Mouse (Mus musculus) forebrain, embryonic 13.5 days (tissue): ENCODE data around the gene Gprc5c. TPM values are rescaled to one million over a fixed set of nuclear protein-coding genes. Genes with fewer than 3 reads are reported as not detected.
"Not testable (repeated sequence)": the region's sequence is repeated elsewhere in the genome, so short reads cannot be mapped to it uniquely, and the experiment has no call there.

Source experiments
- ATAC-seq: fragments of 200-750 bp; cut with Nextera tagmentation; 2 replicates; pipeline ENCODE4 v1.8.0; 2017
- H3K27ac ChIP-seq: fragments of 300-500 bp; sonication (generic); 2 replicates; pipeline ENCODE4 v1.5.1; 2015; ENCODE audit warnings: inconsistent platforms, mild to moderate bottlenecking, moderate library complexity
- H3K27me3 ChIP-seq: fragments of 300-500 bp; sonication (generic); 2 replicates; pipeline ENCODE4 v1.6.1; 2015; ENCODE audit warnings: mild to moderate bottlenecking, inconsistent platforms
- H3K36me3 ChIP-seq: fragments of 300-500 bp; sonication (generic); 2 replicates; pipeline ENCODE4 v1.6.1; 2015; ENCODE audit warnings: mild to moderate bottlenecking, inconsistent platforms; ENCODE audit not compliant: poor library complexity, severe bottlenecking
- H3K4me1 ChIP-seq: fragments of 300-500 bp; sonication (generic); 2 replicates; pipeline ENCODE4 v1.6.1; 2015; ENCODE audit warnings: inconsistent platforms
- H3K4me2 ChIP-seq: fragments of 300-500 bp; sonication (generic); 2 replicates; pipeline ENCODE4 v1.6.1; 2015; ENCODE audit warnings: inconsistent platforms, mild to moderate bottlenecking, moderate library complexity
- H3K4me3 ChIP-seq: fragments of 300-500 bp; sonication (generic); 2 replicates; pipeline ENCODE4 v1.5.1; 2015; ENCODE audit warnings: mild to moderate bottlenecking, inconsistent platforms
- H3K9ac ChIP-seq: fragments of 300-500 bp; sonication (generic); 2 replicates; pipeline ENCODE4 v1.6.1; 2015; ENCODE audit warnings: mild to moderate bottlenecking, inconsistent platforms
- H3K9me3 ChIP-seq: fragments of 300-500 bp; sonication (generic); replicated peaks from 2 replicates; pipeline ENCODE4 v1.6.1; 2016; ENCODE audit warnings: inconsistent platforms
- WGBS: fragments of 180-500 bp; shearing (Covaris S2); methylation state at CpG from one replicate; pipeline ENCODE4 v1.1.7; 2015; 5-methylcytosine and 5-hydroxymethylcytosine counted together
- polyA plus RNA-seq: library from polyadenylated mRNA; unstranded; fragments of >200 nt; fragmentation: Nextera tagmentation; extraction: Ambion mirVana; gene quantifications from 2 replicates; pipeline ENCODE4 v1.2.1, GENCODE M21; 2015

Gene Gprc5c
- polyA plus RNA-seq, 1 experiment from 2014 or later = 4.6 TPM

GRCm38 (mm10) chr11:114896085-114896484, 45.1 kb downstream of the Gprc5c start:
- no peak for ATAC-seq
- Histone ChIP-seq H3K9ac (no peak overlapping the region), H3K9me3 (no peaks in the 10 kb centered on the region), H3K36me3 (no peaks in the 10 kb centered on the region), H3K27me3 (no peaks in the 10 kb centered on the region), H3K27ac (no peak overlapping the region), H3K4me1 (no peaks in the 10 kb centered on the region), H3K4me2 (no peak overlapping the region), H3K4me3 (no peak overlapping the region)
- WGBS = 86% methylated on average over 3 of the region's 3 CpGs

GRCm38 (mm10) chr11:114898026-114898425, 47.1 kb downstream of the Gprc5c start:
- no peak overlapping the region for H3K9ac ChIP-seq
- H3K27ac ChIP-seq = no peak overlapping the region
- H3K4me1 ChIP-seq = no peaks in the 10 kb centered on the region
- WGBS = 47% methylated on average over 1 of the region's 1 CpGs
- H3K4me2 ChIP-seq = no peak overlapping the region
- ATAC-seq = no peak
- H3K27me3 ChIP-seq = no peaks in the 10 kb centered on the region
- no peaks in the 10 kb centered on the region for H3K9me3 ChIP-seq
- no peak overlapping the region for H3K4me3 ChIP-seq
- no peaks in the 10 kb centered on the region for H3K36me3 ChIP-seq

GRCm38 (mm10) chr11:114903224-114903623, 52.3 kb downstream of the Gprc5c start:
- H3K4me2 ChIP-seq = no peak overlapping the region
- H3K36me3 ChIP-seq = no peaks in the 10 kb centered on the region
- H3K9me3 ChIP-seq = no peaks in the 10 kb centered on the region
- no peaks in the 10 kb centered on the region for H3K27me3 ChIP-seq
- no peak overlapping the region for H3K9ac ChIP-seq
- H3K4me1 ChIP-seq = no peaks in the 10 kb centered on the region
- 94% methylated on average over 4 of the region's 4 CpGs for WGBS
- H3K4me3 ChIP-seq = no peak overlapping the region
- ATAC-seq = no peak
- H3K27ac ChIP-seq = no peak overlapping the region

- Histone ChIP-seq H3K36me3 (no peaks in the 10 kb centered on the region), H3K27ac (no peak overlapping the region), H3K9ac (no peak overlapping the region), H3K4me2 (no peak overlapping the region), H3K9me3 (no peaks in the 10 kb centered on the region), H3K4me1 (no peaks in the 10 kb centered on the region), H3K4me3 (no peak overlapping the region), H3K27me3 (no peaks in the 10 kb centered on the region)
- WGBS = 88% methylated on average over 4 of the region's 4 CpGs
- ATAC-seq = no peak
Observed at GRCm38 (mm10) chr11:114907567-114907966, 56.6 kb downstream of the Gprc5c start.

- Histone ChIP-seq H3K36me3 (no peaks in the 10 kb centered on the region), H3K4me1 (no peaks in the 10 kb centered on the region), H3K27ac (no peak overlapping the region), H3K9ac (no peak overlapping the region), H3K9me3 (no peaks in the 10 kb centered on the region), H3K27me3 (no peaks in the 10 kb centered on the region), H3K4me2 (no peak overlapping the region), H3K4me3 (no peak overlapping the region)
- no peak for ATAC-seq
- 64% methylated on average over 4 of the region's 4 CpGs for WGBS
Observed at GRCm38 (mm10) chr11:114908086-114908485, 57.1 kb downstream of the Gprc5c start.

GRCm38 (mm10) chr11:114909538-114909937, 58.6 kb downstream of the Gprc5c start:
- H3K9me3 ChIP-seq, H3K4me1 ChIP-seq, H3K9ac ChIP-seq, ATAC-seq, H3K4me2 ChIP-seq, H3K27me3 ChIP-seq, H3K36me3 ChIP-seq, H3K4me3 ChIP-seq, H3K27ac ChIP-seq: not testable (repeated sequence)
- WGBS = 29% methylated on average over 3 of the region's 3 CpGs

GRCm38 (mm10) chr11:114912847-114913246, 61.9 kb downstream of the Gprc5c start:
- 19% methylated on average over 9 of the region's 9 CpGs for WGBS
- no peak overlapping the region for H3K4me3 ChIP-seq
- H3K4me1 ChIP-seq = no peaks in the 10 kb centered on the region
- no peaks in the 10 kb centered on the region for H3K36me3 ChIP-seq
- H3K9ac ChIP-seq = no peak overlapping the region
- 0 out of 2 replicates have a peak, but pooled peaks cover 3% of the 10 kb centered on the region for H3K27me3 ChIP-seq
- no peak overlapping the region for H3K4me2 ChIP-seq
- H3K27ac ChIP-seq = no peak overlapping the region
- no peaks in the 10 kb centered on the region for H3K9me3 ChIP-seq
- peak; percentile 63 for ATAC-seq

- Histone ChIP-seq H3K4me2 (no peak overlapping the region), H3K4me3 (no peak overlapping the region), H3K27ac (no peak overlapping the region), H3K27me3 (0 out of 2 replicates have a peak, but pooled peaks cover 3% of the 10 kb centered on the region), H3K36me3 (no peaks in the 10 kb centered on the region), H3K9me3 (no peaks in the 10 kb centered on the region; the same call in 1 of the 2 replicates), H3K4me1 (no peaks in the 10 kb centered on the region), H3K9ac (no peak overlapping the region)
- no peak for ATAC-seq
- WGBS = 70% methylated on average over 7 of the region's 7 CpGs
Observed at GRCm38 (mm10) chr11:114914978-114915377, 64.0 kb downstream of the Gprc5c start.

GRCm38 (mm10) chr11:114917120-114917519, 66.2 kb downstream of the Gprc5c start:
- Histone ChIP-seq H3K4me3 (no peak overlapping the region), H3K4me2 (no peak overlapping the region), H3K9ac (no peak overlapping the region), H3K27ac (no peak overlapping the region), H3K27me3 (0 out of 2 replicates have a peak, but pooled peaks cover 3% of the 10 kb centered on the region), H3K36me3 (no peaks in the 10 kb centered on the region), H3K4me1 (no peaks in the 10 kb centered on the region), H3K9me3 (no peaks in the 10 kb centered on the region; the same call in 1 of the 2 replicates)
- ATAC-seq = no peak
- WGBS = 90% methylated on average over 6 of the region's 6 CpGs

Other genes starting within 250 kb of the Gprc5c start
- 911 and 1,077 TPM in 2 replicates for gene Rpl38, start 182.6 kb upstream of the Gprc5c start, polyA plus RNA-seq
- 21.6 and 22.3 TPM in 2 replicates for gene Ttyh2, start 175.7 kb upstream of the Gprc5c start, polyA plus RNA-seq
- 1.8 and 3.7 TPM in 2 replicates for gene Dnaic2, start 123.7 kb upstream of the Gprc5c start, polyA plus RNA-seq
- gene Kif19a, start 85.8 kb upstream of the Gprc5c start, polyA plus RNA-seq = 0.36 and 1.3 TPM in 2 replicates
- gene Btbd17, start 55.2 kb upstream of the Gprc5c start, polyA plus RNA-seq = 25.8 and 27.1 TPM in 2 replicates
- not detected in 2 replicates for gene Gpr142, start 52.2 kb upstream of the Gprc5c start, polyA plus RNA-seq
- 0.49 TPM in 2 replicates for gene Cd300a, start 38.9 kb downstream of the Gprc5c start, polyA plus RNA-seq
- 0.08 TPM in 1 of 2 replicates, not detected in the other for gene Cd300lb, start 83.2 kb downstream of the Gprc5c start, polyA plus RNA-seq
- gene Cd300c, start 118.0 kb downstream of the Gprc5c start, polyA plus RNA-seq = not detected in 2 replicates
- gene Cd300ld, start 138.8 kb downstream of the Gprc5c start, polyA plus RNA-seq = not detected in 2 replicates
- 0.49 and 0.73 TPM in 2 replicates for gene Cd300c2, start 150.7 kb downstream of the Gprc5c start, polyA plus RNA-seq
- not detected in 2 replicates for gene Cd300ld2, start 165.0 kb downstream of the Gprc5c start, polyA plus RNA-seq
- gene Cd300ld4, start 175.9 kb downstream of the Gprc5c start, polyA plus RNA-seq = not detected in 2 replicates
- gene Cd300ld5, start 186.6 kb downstream of the Gprc5c start, polyA plus RNA-seq = not detected in 2 replicates
- not detected in 2 replicates for gene Cd300ld3, start 197.3 kb downstream of the Gprc5c start, polyA plus RNA-seq
- not detected in 2 replicates for gene Cd300e, start 211.0 kb downstream of the Gprc5c start, polyA plus RNA-seq
- 0.60 and 0.76 TPM in 2 replicates for gene Rab37, start 240.3 kb downstream of the Gprc5c start, polyA plus RNA-seq